Mouse (Mus musculus) brain, embryonic 14.5 days (tissue): ENCODE measurements around the gene Rab5c.

Source experiments
- CTCF ChIP-seq: fragments of 200-500 bp; IDR thresholded peaks from 2 replicates; pipeline ENCODE4 v1.5.1; 2012; ENCODE audit warnings: inconsistent platforms, mild to moderate bottlenecking, moderate library complexity, borderline replicate concordance; ENCODE audit not compliant: insufficient read depth, insufficient read length; ENCODE audit errors: extremely low read depth
- POLR2A ChIP-seq: fragments of 200-500 bp; IDR thresholded peaks from 2 replicates; pipeline ENCODE4 v1.6.1; 2012; ENCODE audit warnings: mild to moderate bottlenecking, inconsistent platforms, borderline replicate concordance; ENCODE audit not compliant: poor library complexity, insufficient read depth, insufficient read length, severe bottlenecking; ENCODE audit errors: extremely low read depth

DNA sequence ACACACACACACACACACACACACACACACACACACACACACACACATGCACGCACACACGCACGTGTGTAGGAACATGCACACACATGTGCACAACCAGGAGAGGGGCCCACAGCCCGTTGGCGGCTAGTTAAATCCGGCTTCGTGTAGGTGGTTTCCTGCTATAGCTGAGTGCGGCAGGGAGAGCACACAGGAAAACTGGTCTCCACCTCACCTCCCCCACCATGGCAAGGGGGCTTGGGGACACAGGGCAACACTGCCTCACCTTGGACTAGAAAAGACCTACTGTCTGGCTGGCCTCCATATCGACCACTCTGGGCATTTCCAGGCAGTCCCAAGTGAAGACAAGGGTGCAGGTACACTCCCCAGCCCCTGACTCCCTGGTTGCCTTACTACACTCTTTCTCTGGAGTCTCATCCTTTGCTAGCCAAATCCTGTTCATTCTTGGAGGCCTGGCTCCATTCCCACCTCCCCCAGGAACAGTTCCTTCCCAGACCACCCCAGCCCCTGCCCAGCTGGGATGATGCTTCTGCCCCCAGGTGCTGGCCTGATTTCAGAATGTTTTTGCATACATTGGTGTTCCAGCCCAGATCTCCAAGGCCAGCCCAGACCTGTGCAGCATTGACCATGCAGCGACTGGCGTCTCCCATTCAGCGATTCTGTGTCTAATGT is 16.1 kb upstream of the Rab5c start:
- TF ChIP-seq POLR2A (no peak), CTCF (no peak)
